Mouse (Mus musculus): ENCODE results near the gene Ager. TPM values are rescaled to one million over a fixed set of nuclear protein-coding genes. Genes with fewer than 3 reads are reported as not detected.
A peak's percentile ranks its signal among the peaks of the same experiment; 100 is the strongest.

Gene Ager
- total and polyA plus RNA-seq, 2 experiments from 2014 or later, result 2.0 to 2.1 TPM

GRCm38 (mm10) chr17:34640778-34641601, 43.3 kb downstream of the Ager start:
- H3K4me2 ChIP-seq (ENCODE audit: low read depth, low read length, poor library complexity, severe bottlenecking), result no peak overlapping the region
- WGBS, result 12% methylated on average over 11 of the region's 11 CpGs
- ATAC-seq (ENCODE audit: low FRiP score), result no peak

DNA sequence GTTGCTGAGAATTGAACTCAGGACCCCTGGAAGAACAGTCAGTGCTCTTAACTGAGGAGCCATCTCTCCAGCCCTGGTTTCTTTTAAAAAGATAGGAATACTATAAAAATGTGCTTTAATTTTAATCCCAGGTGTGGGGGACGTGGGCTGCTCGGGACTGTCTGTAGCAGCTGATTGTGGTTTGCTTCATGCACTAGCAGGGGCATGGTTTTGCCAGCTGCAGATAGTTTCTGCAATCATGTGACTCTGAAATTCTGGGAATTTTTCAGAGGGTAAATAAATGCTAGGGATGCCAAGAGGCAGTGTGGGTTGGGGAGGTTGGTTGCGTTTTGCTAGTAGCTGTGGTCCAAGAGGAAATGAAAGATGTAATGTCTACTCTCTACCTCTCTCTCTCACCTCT, 44.3 kb downstream of the Ager start:
- Histone ChIP-seq H3K27me3 (ENCODE audit: insufficient read depth, low read length) (no peaks in the 10 kb centered on the region), H3K9me3 (ENCODE audit: low read length) (no peaks in the 10 kb centered on the region), H3K4me2 (ENCODE audit: low read depth, low read length, poor library complexity, severe bottlenecking) (no peak overlapping the region), H3K9ac (replicated peaks; ENCODE audit: low read length, poor library complexity, severe bottlenecking) (no peak overlapping the region), H3K27ac (ENCODE audit: low read depth, low read length) (no peak overlapping the region), H3K4me1 (ENCODE audit: insufficient read depth, low read length) (no peaks in the 10 kb centered on the region; the same call in 1 of the 2 replicates), H3K36me3 (ENCODE audit: insufficient read depth, low read length) (no peaks in the 10 kb centered on the region), H3K4me3 (ENCODE audit: low read depth, low read length) (no peak overlapping the region)
- 91% methylated on average over 3 of the region's 3 CpGs for WGBS
- no peak for TF ChIP-seq CTCF (IDR thresholded peaks at IDR 0.05)
- ATAC-seq (ENCODE audit: low FRiP score), result no peak
- DNase-seq (ENCODE audit: low spot score), result no peak

More at GRCm38 (mm10) chr17:34640778-34641601, 43.3 kb downstream of the Ager start:
- Histone ChIP-seq H3K27me3 (ENCODE audit: insufficient read depth, low read length) (no peaks in the 10 kb centered on the region), H3K4me1 (ENCODE audit: insufficient read depth, low read length) (no peaks in the 10 kb centered on the region), H3K4me3 (ENCODE audit: low read depth, low read length) (no peak overlapping the region), H3K36me3 (ENCODE audit: insufficient read depth, low read length) (no peaks in the 10 kb centered on the region), H3K9me3 (ENCODE audit: low read length) (no peaks in the 10 kb centered on the region), H3K27ac (ENCODE audit: low read depth, low read length) (peak overlapping the region; percentile 32; the same call in 1 of the 2 replicates), H3K9ac (replicated peaks; ENCODE audit: low read length, poor library complexity, severe bottlenecking) (no peak overlapping the region)
- peak; percentile 73 for DNase-seq (ENCODE audit: low spot score)
- TF ChIP-seq CTCF (IDR thresholded peaks at IDR 0.05), result peak; percentile 26; the same call in 1 of the 2 replicates

- Histone ChIP-seq H3K4me1 (ENCODE audit: insufficient read depth, low read length) (peaks cover 7% of the 10 kb centered on the region), H3K27ac (ENCODE audit: low read depth, low read length) (no peak overlapping the region), H3K27me3 (ENCODE audit: insufficient read depth, low read length) (no peaks in the 10 kb centered on the region), H3K4me2 (ENCODE audit: low read depth, low read length, poor library complexity, severe bottlenecking) (no peak overlapping the region), H3K9me3 (ENCODE audit: low read length) (no peaks in the 10 kb centered on the region), H3K36me3 (ENCODE audit: insufficient read depth, low read length) (0 out of 2 replicates have a peak, but pooled peaks cover under 1% of the 10 kb centered on the region), H3K4me3 (ENCODE audit: low read depth, low read length) (no peak overlapping the region), H3K9ac (replicated peaks; ENCODE audit: low read length, poor library complexity, severe bottlenecking) (no peak overlapping the region)
- no peak for TF ChIP-seq CTCF (IDR thresholded peaks at IDR 0.05)
- no peak for DNase-seq (ENCODE audit: low spot score)
- WGBS, result 88% methylated on average over 4 of the region's 4 CpGs
- ATAC-seq (ENCODE audit: low FRiP score), result no peak
These were observed 45.7 kb downstream of the Ager start for GRCm38 (mm10) chr17:34643379-34643778.

DNA sequence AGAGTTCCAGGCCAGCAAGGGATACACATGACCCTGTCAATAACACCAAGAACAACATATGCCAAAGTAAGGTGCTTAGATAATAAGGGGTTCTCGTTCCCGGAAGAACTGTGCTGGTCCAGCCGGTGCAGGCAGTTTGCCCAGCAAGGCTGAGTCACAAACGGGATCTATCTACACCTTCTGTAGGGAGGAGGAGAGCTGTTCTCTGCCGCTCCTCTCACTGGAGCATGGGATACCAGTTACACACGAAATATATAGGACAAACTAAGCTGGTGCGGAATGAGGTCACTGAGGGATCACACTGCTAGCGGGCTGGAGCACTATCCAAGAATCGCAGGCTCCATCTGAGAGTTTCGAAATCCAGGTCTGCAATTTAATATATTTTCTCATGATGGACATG, 46.3 kb downstream of the Ager start:
- no peak for TF ChIP-seq CTCF (IDR thresholded peaks at IDR 0.05)
- no peak for ATAC-seq (ENCODE audit: low FRiP score)
- no peak for DNase-seq (ENCODE audit: low spot score)
- Histone ChIP-seq H3K4me2 (ENCODE audit: low read depth, low read length, poor library complexity, severe bottlenecking) (no peak overlapping the region), H3K4me1 (ENCODE audit: insufficient read depth, low read length) (peaks cover 7% of the 10 kb centered on the region), H3K27ac (ENCODE audit: low read depth, low read length) (no peak overlapping the region), H3K36me3 (ENCODE audit: insufficient read depth, low read length) (peaks cover 4% of the 10 kb centered on the region; the same call in 1 of the 2 replicates), H3K9ac (replicated peaks; ENCODE audit: low read length, poor library complexity, severe bottlenecking) (no peak overlapping the region), H3K4me3 (ENCODE audit: low read depth, low read length) (no peak overlapping the region), H3K9me3 (ENCODE audit: low read length) (no peaks in the 10 kb centered on the region), H3K27me3 (ENCODE audit: insufficient read depth, low read length) (no peaks in the 10 kb centered on the region)
- 84% methylated on average over 10 of the region's 10 CpGs for WGBS

DNA sequence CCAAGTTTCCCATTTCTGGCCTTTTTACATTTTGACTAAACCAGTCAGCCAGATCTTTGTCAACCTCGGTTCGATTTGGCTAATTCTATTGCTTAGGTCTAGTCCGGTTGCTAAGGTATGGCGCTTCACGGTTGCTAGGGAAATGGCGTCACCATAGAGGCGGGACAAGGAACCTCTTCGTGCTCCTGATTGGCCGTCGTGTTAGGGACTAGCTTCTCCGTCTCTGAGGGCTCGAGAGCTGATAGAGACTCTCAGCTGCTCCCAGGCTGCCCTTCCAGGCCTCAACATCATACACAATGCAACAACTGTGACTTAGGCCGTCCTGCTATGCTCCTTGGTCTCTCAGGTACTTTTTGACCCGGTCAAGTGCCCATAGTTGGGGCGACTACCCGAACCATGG, 46.9 kb downstream of the Ager start, which contains the start of gene Fkbpl:
Gene Fkbpl (plus strand): TSS at position 157 of the 400 bp plus-strand sequence.
- DNase-seq (ENCODE audit: low spot score) (peak; percentile 98), ATAC-seq (ENCODE audit: low FRiP score) (peak; percentile 73)
- Histone ChIP-seq H3K27me3 (ENCODE audit: insufficient read depth, low read length) (no peaks in the 10 kb centered on the region), H3K9me3 (ENCODE audit: low read length) (no peaks in the 10 kb centered on the region), H3K4me3 (ENCODE audit: low read depth, low read length) (peak within 1 kb of the TSS; percentile 43), H3K27ac (ENCODE audit: low read depth, low read length) (peak within 1 kb of the TSS; percentile 52; the same call in 1 of the 2 replicates), H3K4me2 (ENCODE audit: low read depth, low read length, poor library complexity, severe bottlenecking) (peak within 1 kb of the TSS; percentile 55), H3K4me1 (ENCODE audit: insufficient read depth, low read length) (peaks cover 7% of the 10 kb centered on the region), H3K9ac (replicated peaks; ENCODE audit: low read length, poor library complexity, severe bottlenecking) (peak within 1 kb of the TSS; percentile 44), H3K36me3 (ENCODE audit: insufficient read depth, low read length) (peaks cover 11% of the 10 kb centered on the region)
- WGBS, result 1% methylated on average over 16 of the region's 16 CpGs
- no peak for TF ChIP-seq CTCF (IDR thresholded peaks at IDR 0.05)

DNA sequence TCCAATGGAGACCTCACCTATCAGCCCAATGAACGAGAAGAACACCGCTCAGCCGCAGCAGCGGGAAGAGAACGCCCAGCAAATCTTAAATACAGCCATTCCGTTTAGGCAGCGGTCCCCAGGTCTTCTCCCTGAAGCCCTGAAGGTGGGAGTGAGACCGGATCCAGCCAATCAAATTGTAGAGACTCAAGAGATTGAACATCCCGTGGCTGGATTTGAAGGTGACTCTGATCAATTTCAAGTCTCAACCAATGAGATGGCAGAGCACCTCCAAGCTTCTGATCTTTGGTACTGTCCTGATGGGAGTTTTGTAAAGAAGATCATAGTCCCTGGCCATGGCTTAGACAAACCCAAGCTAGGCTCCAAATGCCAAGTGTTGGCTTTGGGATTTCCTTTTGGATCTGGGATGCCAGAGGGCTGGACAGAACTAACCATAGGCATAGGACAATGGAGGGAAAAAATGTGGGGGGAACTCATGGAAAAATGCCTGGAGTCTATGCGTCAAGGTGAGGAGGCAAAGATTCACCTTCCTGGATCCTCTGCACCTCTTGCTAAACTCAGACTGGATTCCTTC, 47.7 kb downstream of the Ager start:
- peaks cover 17% of the 10 kb centered on the region for H3K36me3 ChIP-seq (ENCODE audit: insufficient read depth, low read length)
- ATAC-seq (ENCODE audit: low FRiP score) (no peak), DNase-seq (ENCODE audit: low spot score) (no peak)
- H3K27me3 ChIP-seq (ENCODE audit: insufficient read depth, low read length), result no peaks in the 10 kb centered on the region
- peak overlapping the region; percentile 55 for H3K4me2 ChIP-seq (ENCODE audit: low read depth, low read length, poor library complexity, severe bottlenecking)
- peaks cover 7% of the 10 kb centered on the region for H3K4me1 ChIP-seq (ENCODE audit: insufficient read depth, low read length)
- 50% methylated on average over 10 of the region's 10 CpGs for whole genome bisulfite sequencing
- TF ChIP-seq CTCF (IDR thresholded peaks at IDR 0.05), result no peak
- H3K4me3 ChIP-seq (ENCODE audit: low read depth, low read length), result peak overlapping the region; percentile 43
- no peaks in the 10 kb centered on the region for H3K9me3 ChIP-seq (ENCODE audit: low read length)
- no peak overlapping the region; the same call in 1 of the 2 replicates for H3K27ac ChIP-seq (ENCODE audit: low read depth, low read length)
- H3K9ac ChIP-seq (replicated peaks; ENCODE audit: low read length, poor library complexity, severe bottlenecking), result no peak overlapping the region
